Mouse (Mus musculus) ES-E14 (cell line): ENCODE results near the gene Cldn19. TPM values are rescaled to one million over a fixed set of nuclear protein-coding genes. Genes with fewer than 3 reads are reported as not detected.

Experiments used
- DNase-seq: peaks from one replicate; pipeline ENCODE4 v3.0.0-alpha.2; 2013; ENCODE audit warnings: low read depth, low spot score
- H3K27ac ChIP-seq: 2 replicates; pipeline ENCODE4 v1.5.1; 2012; ENCODE audit warnings: low read depth, mild to moderate bottlenecking, low read length, moderate library complexity, mixed read lengths; ENCODE audit not compliant: poor library complexity, insufficient read depth, severe bottlenecking
- H3K36me3 ChIP-seq: 2 replicates; pipeline ENCODE4 v1.6.1; 2012; ENCODE audit warnings: mild to moderate bottlenecking, low read length, moderate library complexity, mixed read lengths; ENCODE audit not compliant: control insufficient read depth, poor library complexity, insufficient read depth, severe bottlenecking
- H3K4me1 ChIP-seq, 2 experiments: fragments of 150-350 bp in 1 of 2; sonication (generic) in 1 of 2; 2 replicates each; pipeline ENCODE4 v1.6.1; 2012; ENCODE audit warnings: low read length in 2 of 2, mild to moderate bottlenecking in 1 of 2, mixed read lengths in 1 of 2; ENCODE audit not compliant: control insufficient read depth in 2 of 2, insufficient read depth in 2 of 2, poor library complexity in 1 of 2
- H3K4me3 ChIP-seq, 2 experiments: fragments of 150-350 bp in 1 of 2; sonication (generic) in 1 of 2; 2 replicates each; pipeline ENCODE4 v1.5.1; 2012; ENCODE audit warnings: low read length in 2 of 2, low read depth in 1 of 2, mild to moderate bottlenecking in 1 of 2, mixed read lengths in 1 of 2; ENCODE audit not compliant: insufficient read depth in 1 of 2, poor library complexity in 1 of 2, severe bottlenecking in 1 of 2
- H3K9ac ChIP-seq: 2 replicates; pipeline ENCODE4 v1.6.1; 2012; ENCODE audit warnings: low read depth, mild to moderate bottlenecking, low read length, mixed read lengths; ENCODE audit not compliant: poor library complexity, insufficient read depth, severe bottlenecking
- H3K9me3 ChIP-seq: fragments of 150-350 bp; sonication (generic); 2 replicates; pipeline ENCODE4 v1.6.1; 2012; ENCODE audit warnings: low read depth, mild to moderate bottlenecking, low read length; ENCODE audit not compliant: control insufficient read depth, insufficient read depth
- CHD2 ChIP-seq: IDR thresholded peaks from 2 replicates; pipeline ENCODE4 v1.6.1; 2014; ENCODE audit warnings: mild to moderate bottlenecking, low read depth, low read length, inconsistent platforms
- HCFC1 ChIP-seq: IDR thresholded peaks from 2 replicates; pipeline ENCODE4 v1.6.1; 2012; ENCODE audit warnings: low read length, inconsistent platforms, borderline replicate concordance; ENCODE audit not compliant: insufficient read depth
- MAFK ChIP-seq: IDR thresholded peaks from 2 replicates; pipeline ENCODE4 v1.6.1; 2014; ENCODE audit warnings: mild to moderate bottlenecking, low read depth, low read length, inconsistent platforms; ENCODE audit not compliant: insufficient read depth
- ZC3H11A ChIP-seq: IDR thresholded peaks from 2 replicates; pipeline ENCODE4 v1.6.1; 2012; ENCODE audit warnings: low read depth, mild to moderate bottlenecking, inconsistent platforms, low read length, borderline replicate concordance
- ZNF384 ChIP-seq: IDR thresholded peaks from 2 replicates; pipeline ENCODE4 v1.6.1; 2012; ENCODE audit warnings: low read depth, low read length, inconsistent platforms
- in situ Hi-C, 2 experiments: fragments of 600-800 bp; cut with MboI; formaldehyde crosslinking; loops; one replicate each; pipeline ENCODE4 v1.15.1; 2025; ENCODE audit warnings: low sequenced_read_pairs in 2 of 2, inconsistent platforms in 1 of 2; ENCODE audit not compliant: unreplicated experiment in 2 of 2
- total RNA-seq: library from RNA; depleted of rRNA; stranded (reverse); fragments of 300-350 nt; gene quantifications from 2 replicates; pipeline ENCODE4 v1.2.3, GENCODE M21; 2012; rRNA removed

Gene Cldn19
- total RNA-seq, result 0.18 and 0.63 TPM in 2 replicates

DNA sequence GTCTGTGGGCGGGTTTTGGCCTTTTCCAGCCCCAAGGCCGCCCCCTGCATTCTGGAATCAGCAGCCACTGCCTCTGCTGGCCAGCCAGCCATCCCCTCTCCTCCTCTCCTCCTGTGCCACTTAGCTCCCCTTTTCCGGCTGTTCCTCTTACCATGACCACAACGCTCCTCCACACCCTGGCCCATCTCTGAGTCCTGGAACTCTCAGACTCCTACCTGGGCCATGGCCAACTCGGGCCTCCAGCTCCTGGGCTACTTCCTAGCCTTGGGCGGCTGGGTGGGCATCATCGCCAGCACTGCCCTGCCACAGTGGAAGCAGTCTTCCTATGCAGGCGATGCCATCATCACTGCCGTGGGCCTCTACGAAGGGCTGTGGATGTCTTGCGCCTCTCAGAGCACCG, at the start of gene Cldn19:
Gene Cldn19, plus strand, starts transcription at position 64 of the 400 bp plus-strand sequence.
- DNase-seq, result no peak
- H3K4me3 ChIP-seq, result peak within 1 kb of the TSS; percentile 63 to 68
- H3K4me1 ChIP-seq, result peaks cover 0 to 10% of the 10 kb centered on the region in 2 experiments; a peak in 1 of 4 replicates
- no peaks in the 10 kb centered on the region for H3K9me3 ChIP-seq
- no peaks in the 10 kb centered on the region for H3K36me3 ChIP-seq
- TF ChIP-seq CHD2 (no peak), ZNF384 (no peak), ZC3H11A (no peak), MAFK (no peak), HCFC1 (no peak)
- peak within 1 kb of the TSS; percentile 60; the same call in 1 of the 2 replicates for H3K9ac ChIP-seq
- H3K27ac ChIP-seq, result no peak within 1 kb of the TSS; the same call in 1 of the 2 replicates
- in situ Hi-C loops, result no loop called here

- Histone ChIP-seq H3K4me3 (no peak overlapping the region), H3K4me1 (0 out of 4 replicates have a peak, but pooled peaks cover 0 to 2% of the 10 kb centered on the region in 2 experiments), H3K27ac (no peak overlapping the region), H3K9me3 (no peaks in the 10 kb centered on the region), H3K36me3 (no peaks in the 10 kb centered on the region), H3K9ac (no peak overlapping the region)
- TF ChIP-seq ZC3H11A, result no peak
- TF ChIP-seq ZNF384, result no peak
- no peak for TF ChIP-seq MAFK
- TF ChIP-seq HCFC1, result no peak
- TF ChIP-seq CHD2, result no peak
- in situ Hi-C loops, result no loop called here
- no peak for DNase-seq
These were observed 38.5 kb upstream of the Cldn19 start for GRCm38 (mm10) chr4:119216667-119217066.

GRCm38 (mm10) chr4:119218169-119218568, 37.0 kb upstream of the Cldn19 start, which contains the start of gene Tmem269:
Gene Tmem269 (minus strand): TSS chr4:119218217.
- 0 out of 4 replicates have a peak, but pooled peaks cover 0 to 2% of the 10 kb centered on the region in 2 experiments for H3K4me1 ChIP-seq
- DNase-seq, result no peak
- H3K4me3 ChIP-seq, result no peak within 1 kb of the TSS
- H3K36me3 ChIP-seq, result no peaks in the 10 kb centered on the region
- no peak within 1 kb of the TSS for H3K9ac ChIP-seq
- H3K9me3 ChIP-seq, result no peaks in the 10 kb centered on the region
- in situ Hi-C loops, result no loop called here
- no peak within 1 kb of the TSS for H3K27ac ChIP-seq
- TF ChIP-seq CHD2, result no peak

GRCm38 (mm10) chr4:119223696-119224095, 31.5 kb upstream of the Cldn19 start:
- Histone ChIP-seq H3K9ac (no peak overlapping the region), H3K9me3 (no peaks in the 10 kb centered on the region), H3K27ac (no peak overlapping the region), H3K36me3 (peaks cover 23% of the 10 kb centered on the region), H3K4me1 (0 out of 4 replicates have a peak, but pooled peaks cover 0 to 2% of the 10 kb centered on the region in 2 experiments), H3K4me3 (no peak overlapping the region)
- DNase-seq, result peak; percentile 68
- TF ChIP-seq HCFC1 (no peak), ZC3H11A (0 out of 2 replicates have a peak, but pooled peaks have one; percentile 36), ZNF384 (peak; percentile 4)
- in situ Hi-C loops, result no loop called here

GRCm38 (mm10) chr4:119224534-119224933, 30.7 kb upstream of the Cldn19 start:
- no peaks in the 10 kb centered on the region for H3K9me3 ChIP-seq
- no peak for TF ChIP-seq CHD2
- no peak for TF ChIP-seq HCFC1
- TF ChIP-seq ZNF384, result no peak
- TF ChIP-seq ZC3H11A, result no peak
- H3K36me3 ChIP-seq, result peaks cover 23% of the 10 kb centered on the region
- no peak overlapping the region for H3K9ac ChIP-seq
- H3K4me3 ChIP-seq, result no peak overlapping the region
- no peak for DNase-seq
- in situ Hi-C loops, result no loop called here
- no peak overlapping the region for H3K27ac ChIP-seq
- no peaks in the 10 kb centered on the region for H3K4me1 ChIP-seq
